Mouse (Mus musculus) kidney, adult 2 months (tissue): Measurements from ENCODE around the gene Pdcd1lg2.

Experiments
- CTCF ChIP-seq: fragments of 200-500 bp; conservative IDR thresholded peaks from 2 replicates; pipeline ENCODE4 v1.5.1; 2011; ENCODE audit warnings: low read depth, mild to moderate bottlenecking, control low read depth, low read length, moderate library complexity, mixed read lengths; ENCODE audit not compliant: insufficient read depth, insufficient read length
- POLR2A ChIP-seq: fragments of 200-500 bp; IDR thresholded peaks from one replicate; pipeline ENCODE4 v1.6.1; 2011; ENCODE audit warnings: low read depth, low read length, control low read depth

- no peak for TF ChIP-seq CTCF
- TF ChIP-seq POLR2A = no peak
These were observed 103.4 kb downstream of the Pdcd1lg2 start for GRCm38 (mm10) chr19:29514130-29514529.
